28 mouse cellular contexts compared by ENCODE assay signal in the genomic region with DNA sequence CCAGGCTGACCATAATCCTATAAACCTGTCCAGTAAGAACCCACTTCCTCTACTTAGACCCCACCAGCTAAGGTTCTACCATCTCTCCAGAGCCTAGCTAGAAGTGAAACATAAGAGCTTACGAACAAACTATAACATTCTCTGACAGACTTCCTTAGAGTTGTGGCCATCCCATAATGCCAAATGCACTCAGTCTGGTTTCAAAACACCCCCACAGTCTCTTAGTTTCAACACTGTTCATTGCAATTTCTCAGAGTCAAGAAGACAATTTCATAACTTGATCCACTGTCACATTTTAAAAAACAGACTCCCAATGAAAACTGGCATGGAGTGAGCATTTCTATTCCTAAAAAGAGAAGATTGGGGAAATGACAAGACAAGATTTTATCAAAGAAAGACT.
"Had no signal": no experiment of that assay in that cellular context is flagged by ENCODE, and none has a peak within 500 bp of the region (broad histone marks: within the 10 kb centered on the region; RNA-seq: fewer than 3 reads in every experiment).

No protein-coding gene starts in this region.

- H3K4me1 ChIP-seq: embryonic facial prominence, embryonic 10.5 days; embryonic facial prominence, embryonic 12.5 days; embryonic facial prominence, embryonic 13.5 days; embryonic facial prominence, embryonic 15.5 days; forebrain, embryonic 10.5 days; forebrain, embryonic 12.5 days; forebrain, embryonic 13.5 days; forebrain, embryonic 15.5 days had no signal

- H3K9ac ChIP-seq: embryonic facial prominence, embryonic 12.5 days; embryonic facial prominence, embryonic 13.5 days; embryonic facial prominence, embryonic 15.5 days; forebrain, embryonic 12.5 days; forebrain, embryonic 13.5 days; forebrain, embryonic 15.5 days; forebrain, postnatal 0 days had no signal

- H3K4me3 ChIP-seq: embryonic facial prominence, embryonic 10.5 days; embryonic facial prominence, embryonic 12.5 days; embryonic facial prominence, embryonic 13.5 days; embryonic facial prominence, embryonic 15.5 days; erythroblast, embryonic 14.5 days; forebrain, embryonic 10.5 days; forebrain, embryonic 12.5 days; forebrain, embryonic 13.5 days; forebrain, embryonic 15.5 days; gastrocnemius, adult 2 months; heart, adult 2 months had no signal

- H3K27me3 ChIP-seq: embryonic facial prominence, embryonic 12.5 days; embryonic facial prominence, embryonic 13.5 days; embryonic facial prominence, embryonic 15.5 days; forebrain, embryonic 12.5 days; forebrain, embryonic 13.5 days; forebrain, embryonic 15.5 days had no signal

- DNase-seq: cerebellum, adult 8-10 months; cerebellum, adult 9-10 months; cerebellum, adult 9-11 months; cerebellum, postnatal 10 days; cerebellum, postnatal 14 days; cerebellum, postnatal 25 days; cerebellum, postnatal 36 days; embryo, embryonic 11 days; forebrain, postnatal 0 days; gastrocnemius, adult 2 months; gastrocnemius, postnatal 10 days; gastrocnemius, postnatal 14 days; gastrocnemius, postnatal 25 days; gastrocnemius, postnatal 36 days; heart, adult 11 months; heart, adult 18-20 months; heart, adult 2 months had no signal

- ATAC-seq: forebrain, embryonic 13.5 days; forebrain, embryonic 14.5 days; forebrain, embryonic 15.5 days; forebrain, embryonic 16.5 days; forebrain, postnatal 0 days had no signal

- H3K9me3 ChIP-seq: embryonic facial prominence, embryonic 10.5 days; embryonic facial prominence, embryonic 12.5 days; embryonic facial prominence, embryonic 13.5 days; embryonic facial prominence, embryonic 15.5 days; forebrain, embryonic 10.5 days; forebrain, embryonic 12.5 days; forebrain, embryonic 13.5 days; forebrain, embryonic 15.5 days had no signal

- H3K27ac ChIP-seq: embryonic facial prominence, embryonic 10.5 days; embryonic facial prominence, embryonic 12.5 days; embryonic facial prominence, embryonic 13.5 days; embryonic facial prominence, embryonic 15.5 days; forebrain, embryonic 10.5 days; forebrain, embryonic 12.5 days; forebrain, embryonic 13.5 days; forebrain, embryonic 15.5 days; gastrocnemius, adult 2 months; heart, adult 2 months had no signal

- H3K4me2 ChIP-seq: embryonic facial prominence, embryonic 12.5 days; embryonic facial prominence, embryonic 13.5 days; embryonic facial prominence, embryonic 15.5 days; forebrain, embryonic 12.5 days; forebrain, embryonic 13.5 days; forebrain, embryonic 15.5 days had no signal

- H3K36me3 ChIP-seq: embryonic facial prominence, embryonic 10.5 days; embryonic facial prominence, embryonic 12.5 days; embryonic facial prominence, embryonic 13.5 days; embryonic facial prominence, embryonic 15.5 days; forebrain, embryonic 10.5 days; forebrain, embryonic 12.5 days; forebrain, embryonic 15.5 days had no signal
